Mouse (Mus musculus): ENCODE data around the gene Anks6. TPM values are rescaled to one million over a fixed set of nuclear protein-coding genes. Genes with fewer than 3 reads are reported as not detected.
A peak's percentile ranks its signal among the peaks of the same experiment; 100 is the strongest.

Anks6 gene
- total and polyA plus RNA-seq, 3 experiments = not detected

- Histone ChIP-seq H3K9ac (ENCODE audit: control insufficient read depth, low read depth, low read length, poor library complexity, severe bottlenecking) (no peak overlapping the region), H3K27ac (ENCODE audit: control insufficient read depth, low read depth, low read length) (no peak overlapping the region), H3K27me3 (ENCODE audit: control insufficient read depth in 1 of 2, insufficient read depth in 2 of 2, low read length in 2 of 2) (no peaks in the 10 kb centered on the region; a peak in 1 of 4 replicates), H3K4me3 (ENCODE audit: control insufficient read depth in 1 of 2, insufficient read depth in 1 of 2, low read depth in 2 of 2, low read length in 2 of 2) (no peak overlapping the region), H3K9me3 (replicated peaks; ENCODE audit: insufficient read depth, low read length) (no peaks in the 10 kb centered on the region), H3K4me1 (ENCODE audit: control insufficient read depth in 1 of 2, insufficient read depth in 2 of 2, low read length in 2 of 2) (no peaks in the 10 kb centered on the region), H3K79me2 (ENCODE audit: control insufficient read depth, insufficient read depth, low read length, poor library complexity) (no peaks in the 10 kb centered on the region), H3K36me3 (ENCODE audit: control insufficient read depth in 1 of 2, insufficient read depth in 2 of 2, low read length in 2 of 2) (no peaks in the 10 kb centered on the region)
- peak; percentile 78 for DNase-seq (ENCODE audit: low read depth, low spot score)
- TF ChIP-seq HCFC1 (IDR thresholded peaks at IDR 0.05; ENCODE audit: low read depth, low read length) (no peak), UBTF (IDR thresholded peaks at IDR 0.05; ENCODE audit: borderline replicate concordance, insufficient read depth, low read depth, low read length) (no peak), GATA1 (IDR thresholded peaks at IDR 0.05; ENCODE audit: low read depth, low read length) (no peak), BHLHE40 (IDR thresholded peaks at IDR 0.05; ENCODE audit: borderline replicate concordance, low read depth, low read length) (no peak), CHD1 (IDR thresholded peaks at IDR 0.05; ENCODE audit: low read depth, low read length) (no peak), MAX (IDR thresholded peaks at IDR 0.05; ENCODE audit: low read length) (no peak), KAT2A (conservative IDR thresholded peaks at IDR 0.05; ENCODE audit: low read depth, low read length) (no peak), NELFE (IDR thresholded peaks at IDR 0.05; ENCODE audit: low read depth, low read length) (no peak), ZC3H11A (IDR thresholded peaks at IDR 0.05; ENCODE audit: low read depth, low read length) (peak; percentile 71), NRF1 (IDR thresholded peaks at IDR 0.05; ENCODE audit: insufficient read depth, low read depth, low read length, poor library complexity, severe bottlenecking) (no peak), JUND (IDR thresholded peaks at IDR 0.05; ENCODE audit: low read depth, low read length) (no peak), USF1 (IDR thresholded peaks at IDR 0.05; ENCODE audit: low read depth, low read length) (no peak), CTCF (IDR thresholded peaks at IDR 0.05 in 2 of 3, conservative IDR thresholded peaks at IDR 0.05 in 1 of 3; ENCODE audit: control insufficient read depth in 1 of 3, insufficient read depth in 1 of 3, low read depth in 2 of 3, low read length in 3 of 3, poor library complexity in 1 of 3, severe bottlenecking in 1 of 3) (peak; percentile 89 to 95 (median 91)), SMC3 (IDR thresholded peaks at IDR 0.05; ENCODE audit: low read depth, low read length) (peak; percentile 83), POLR2A (IDR thresholded peaks at IDR 0.05; ENCODE audit: control insufficient read depth in 1 of 2, insufficient read depth in 1 of 2, low read depth in 1 of 2, low read length in 2 of 2, poor library complexity in 1 of 2) (no peak), TAL1 (IDR thresholded peaks at IDR 0.05; ENCODE audit: low read length) (no peak), RAD21 (IDR thresholded peaks at IDR 0.05; ENCODE audit: low read depth, low read length) (peak; percentile 88), POLR2AphosphoS5 (IDR thresholded peaks at IDR 0.05; ENCODE audit: borderline replicate concordance, low read depth, low read length) (no peak), MEF2A (IDR thresholded peaks at IDR 0.05; ENCODE audit: extremely low read depth, insufficient replicate concordance, low read depth, low read length, poor library complexity, severe bottlenecking) (no peak), MAZ (IDR thresholded peaks at IDR 0.05; ENCODE audit: low read depth, low read length) (no peak)
Measured at GRCm38 (mm10) chr4:47037321-47037657, 19.9 kb downstream of the Anks6 start.

All from MEL (cell line).